Mouse (Mus musculus): ENCODE measurements at regions not wholly inside any gene's neighbourhood (a gene's known extent, or its start where the extent isn't known, plus 50 kb on each side); places are given as distances from the start of the nearest gene placed in this dataset.
"Not testable (repeated sequence)": the region's sequence is repeated elsewhere in the genome, so short reads cannot be mapped to it uniquely, and the experiment has no call there.

GRCm38 (mm10) chr4:67141896-67142295, 314.5 kb downstream of the Tlr4 start:
- no peak for DNase-seq

GRCm38 (mm10) chr4:67148521-67148920, 321.1 kb downstream of the Tlr4 start:
- DNase-seq: no peak

GRCm38 (mm10) chr4:67162673-67163072, 335.3 kb downstream of the Tlr4 start:
- no peak for DNase-seq

- DNase-seq: no peak
Observed at GRCm38 (mm10) chr4:67167720-67168119, 340.3 kb downstream of the Tlr4 start.

- DNase-seq: no peak
Observed at GRCm38 (mm10) chr4:67187725-67188510, 360.5 kb downstream of the Tlr4 start.

- no peak for DNase-seq
Observed at GRCm38 (mm10) chr4:67190536-67190935, 363.2 kb downstream of the Tlr4 start.

- no peak for DNase-seq
Observed at GRCm38 (mm10) chr4:67194425-67194824, 367.0 kb downstream of the Tlr4 start.

GRCm38 (mm10) chr4:67196907-67197306, 369.5 kb downstream of the Tlr4 start:
- DNase-seq: no peak

- DNase-seq: peak; percentile 40
Observed at GRCm38 (mm10) chr4:67208406-67208805, 381.0 kb downstream of the Tlr4 start.

GRCm38 (mm10) chr4:67213363-67213762, 386.0 kb downstream of the Tlr4 start:
- no peak for DNase-seq

GRCm38 (mm10) chr4:67224533-67224932, 397.1 kb downstream of the Tlr4 start:
- no peak for DNase-seq

GRCm38 (mm10) chr4:67229214-67229613, 401.8 kb downstream of the Tlr4 start:
- DNase-seq: no peak

- DNase-seq: no peak
Observed at GRCm38 (mm10) chr4:67273553-67273952, 446.2 kb downstream of the Tlr4 start.

GRCm38 (mm10) chr4:67301020-67301419, 473.6 kb downstream of the Tlr4 start:
- no peak for DNase-seq

GRCm38 (mm10) chr4:67301740-67302139, 474.4 kb downstream of the Tlr4 start:
- no peak for DNase-seq

GRCm38 (mm10) chr4:67320098-67320497, 492.7 kb downstream of the Tlr4 start:
- DNase-seq: not testable (repeated sequence)
